In the genomic region with DNA sequence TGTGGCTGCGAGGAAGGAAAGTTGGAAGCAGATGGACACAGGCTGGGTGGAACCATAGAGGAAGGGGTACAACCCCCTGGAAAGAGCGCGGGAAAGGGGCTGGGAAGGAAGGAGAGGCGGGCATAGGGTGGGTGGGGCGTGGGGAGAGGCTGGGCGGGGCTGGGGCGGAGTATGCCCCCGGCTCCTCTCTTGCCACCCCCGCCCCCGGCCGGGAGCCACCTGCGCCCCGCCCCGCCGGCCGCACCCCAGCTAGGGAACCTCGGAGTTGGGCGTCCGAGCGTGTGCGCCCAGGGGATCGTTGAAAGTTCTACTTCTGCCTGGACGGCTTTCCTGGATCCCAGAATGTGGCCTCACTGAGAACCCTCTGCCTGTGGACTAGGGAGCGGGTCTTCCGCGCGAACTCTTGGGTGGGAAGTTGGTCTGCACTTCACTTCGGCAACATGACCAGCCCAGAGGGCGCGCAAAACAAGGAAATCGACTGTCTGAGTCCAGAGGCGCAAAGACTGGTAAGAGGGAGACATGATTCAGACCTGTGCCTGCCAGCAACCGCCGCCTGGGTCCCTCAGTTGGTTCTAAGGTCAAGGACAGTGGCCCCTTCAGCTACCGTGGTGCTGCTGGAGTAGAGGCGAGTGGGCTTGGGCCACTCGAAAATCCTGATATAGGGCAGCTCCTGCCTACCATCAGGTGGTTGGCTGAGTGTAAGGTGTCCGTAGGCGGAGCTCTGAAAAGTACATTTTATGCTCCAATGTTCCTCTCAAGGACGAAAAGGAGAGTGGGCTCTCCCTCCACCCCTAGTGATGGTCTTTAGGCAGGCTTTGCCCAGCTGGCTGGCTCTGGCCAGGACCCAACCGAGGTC, we compare ENCODE assay signal across 8 mouse cellular contexts. TPM values are rescaled to one million over a fixed set of nuclear protein-coding genes. Genes with fewer than 3 reads are reported as not detected.
DNase-seq lines count a peak whose midpoint lies in the region; ATAC-seq and TF ChIP-seq lines count a peak whose summit lies in the region.

No protein-coding gene starts in this region.

- TF ChIP-seq POLR2A in limb, embryonic 14.5 days (IDR thresholded peaks at IDR 0.05; ENCODE audit: borderline replicate concordance, extremely low read depth, insufficient read depth, insufficient read length) = no peak

- WGBS in forebrain, embryonic 13.5 days = 4% methylated on average over 36 of the region's 41 CpGs
- WGBS in hindbrain, embryonic 10.5 days = 3% methylated on average over 40 of the region's 41 CpGs
- WGBS in limb, embryonic 14.5 days = 1% methylated on average over 36 of the region's 41 CpGs
- 4% methylated on average over 35 of the region's 41 CpGs for WGBS in midbrain, embryonic 15.5 days

- intact Hi-C loops in left cerebral cortex, postnatal 14 days (cut with DNase I) = no loop called here

- peak overlapping the region; percentile 84 for H3K4me2 ChIP-seq in forebrain, embryonic 13.5 days
- H3K4me2 ChIP-seq in limb, embryonic 14.5 days (replicated peaks; ENCODE audit: low read depth, low read length, severe bottlenecking) = peak overlapping the region; percentile 98
- H3K4me2 ChIP-seq in midbrain, embryonic 15.5 days = peak overlapping the region; percentile 82

- peaks cover 23% of the 10 kb centered on the region for H3K27me3 ChIP-seq in forebrain, embryonic 13.5 days
- H3K27me3 ChIP-seq in hindbrain, embryonic 10.5 days (ENCODE audit: insufficient read depth, poor library complexity, severe bottlenecking) = peaks cover 32% of the 10 kb centered on the region
- no peaks in the 10 kb centered on the region for H3K27me3 ChIP-seq in limb, embryonic 14.5 days (ENCODE audit: control insufficient read depth, insufficient read depth, low read length)
- H3K27me3 ChIP-seq in midbrain, embryonic 15.5 days (replicated peaks) = peaks cover 27% of the 10 kb centered on the region

- H3K9me3 ChIP-seq in forebrain, embryonic 13.5 days (replicated peaks) = no peaks in the 10 kb centered on the region
- no peaks in the 10 kb centered on the region for H3K9me3 ChIP-seq in hindbrain, embryonic 10.5 days
- no peaks in the 10 kb centered on the region for H3K9me3 ChIP-seq in limb, embryonic 14.5 days (ENCODE audit: control insufficient read depth, low read length)
- no peaks in the 10 kb centered on the region for H3K9me3 ChIP-seq in midbrain, embryonic 15.5 days

- ATAC-seq in forebrain, embryonic 13.5 days = peak; percentile 42
- peak; percentile 74 for ATAC-seq in limb, embryonic 14.5 days (ENCODE audit: low FRiP score, low read depth)
- peak; percentile 64 for ATAC-seq in midbrain, embryonic 15.5 days (replicated peaks)

- H3K9ac ChIP-seq in forebrain, embryonic 13.5 days = peak overlapping the region; percentile 57
- peak overlapping the region; percentile 52 for H3K9ac ChIP-seq in limb, embryonic 14.5 days (ENCODE audit: low read depth, low read length, severe bottlenecking)
- H3K9ac ChIP-seq in midbrain, embryonic 15.5 days = peak overlapping the region; percentile 32; the same call in 1 of the 2 replicates

- no peak overlapping the region for H3K27ac ChIP-seq in forebrain, embryonic 13.5 days
- H3K27ac ChIP-seq in hindbrain, embryonic 10.5 days = peak overlapping the region; percentile 85
- H3K27ac ChIP-seq in limb, embryonic 14.5 days (replicated peaks; ENCODE audit: low read depth, low read length) = no peak overlapping the region; the same call in 1 of the 2 replicates
- H3K27ac ChIP-seq in midbrain, embryonic 15.5 days = no peak overlapping the region

- peaks cover 17% of the 10 kb centered on the region for H3K4me1 ChIP-seq in forebrain, embryonic 13.5 days
- H3K4me1 ChIP-seq in hindbrain, embryonic 10.5 days (replicated peaks) = peaks cover 53% of the 10 kb centered on the region
- peaks cover 19% of the 10 kb centered on the region for H3K4me1 ChIP-seq in limb, embryonic 14.5 days (ENCODE audit: control insufficient read depth, insufficient read depth, low read length)
- peaks cover 17% of the 10 kb centered on the region for H3K4me1 ChIP-seq in midbrain, embryonic 15.5 days

- H3K36me3 ChIP-seq in forebrain, embryonic 13.5 days (ENCODE audit: poor library complexity, severe bottlenecking) = no peaks in the 10 kb centered on the region
- no peaks in the 10 kb centered on the region for H3K36me3 ChIP-seq in hindbrain, embryonic 10.5 days
- H3K36me3 ChIP-seq in limb, embryonic 14.5 days (ENCODE audit: control insufficient read depth, insufficient read depth, low read length) = no peaks in the 10 kb centered on the region
- no peaks in the 10 kb centered on the region for H3K36me3 ChIP-seq in midbrain, embryonic 15.5 days (replicated peaks)

- H3K4me3 ChIP-seq in forebrain, embryonic 13.5 days = peak overlapping the region; percentile 47
- H3K4me3 ChIP-seq in hindbrain, embryonic 10.5 days = peak overlapping the region; percentile 69
- peak overlapping the region; percentile 51 for H3K4me3 ChIP-seq in limb, embryonic 14.5 days (replicated peaks; ENCODE audit: low read length)
- H3K4me3 ChIP-seq in midbrain, embryonic 15.5 days = peak overlapping the region; percentile 43

- peak; percentile 82 to 88 for DNase-seq in spleen, adult 18-20 months
- no peak for DNase-seq in spleen, adult 12 weeks (ENCODE audit: low spot score)
- peak; percentile 53 for DNase-seq in hindbrain, embryonic 10.5 days (ENCODE audit: low spot score)
- peak; percentile 75 for DNase-seq in limb, embryonic 14.5 days (ENCODE audit: low spot score)
- peak; percentile 83 for DNase-seq in thymus, postnatal 0 days (ENCODE audit: low spot score)
- DNase-seq in left cerebral cortex, postnatal 14 days (ENCODE audit: low spot score in 2 of 2) = no peak

RNA-seq across cellular contexts. Expression of gene Lrrfip1, which starts 54.9 kb away (rescaled TPM):
- polyA plus RNA-seq in forebrain, embryonic 13.5 days (2015; fragmentation: Nextera tagmentation; extraction: Ambion mirVana) = 21.6 and 22.1 TPM in 2 replicates
- 18.3 and 21.9 TPM in 2 replicates for polyA plus RNA-seq in hindbrain, embryonic 10.5 days (2016; fragmentation: Nextera tagmentation; extraction: Ambion mirVana)
- polyA plus RNA-seq in limb, embryonic 14.5 days (2012; rRNA removed) = 27.6 and 41.6 TPM in 2 replicates
- polyA plus RNA-seq in limb, embryonic 14.5 days (2014; fragmentation: Nextera tagmentation; extraction: Ambion mirVana) = 41.6 and 44.3 TPM in 2 replicates
- polyA plus RNA-seq in midbrain, embryonic 15.5 days (2015; fragmentation: Nextera tagmentation; extraction: Ambion mirVana) = 34.3 and 38.0 TPM in 2 replicates
- 59.8 and 61.1 TPM in 2 replicates for polyA plus RNA-seq in thymus, postnatal 0 days (2015; fragmentation: Nextera tagmentation; extraction: Ambion mirVana)
- total RNA-seq in left cerebral cortex, postnatal 14 days (2021) = 10 to 100 TPM; 73.3 to 77.0 TPM

Comparison
In these comparisons a context has a peak if more than half of its experiments do, and no peak if none do; other contexts are left out.
1. DNase-seq: peak in spleen, adult 18-20 months (2 of 2), hindbrain, embryonic 10.5 days (single experiment), limb, embryonic 14.5 days (single experiment) and thymus, postnatal 0 days (single experiment); none in spleen, adult 12 weeks (single experiment) and left cerebral cortex, postnatal 14 days (0 of 2).
2. Peak in every context shown above with its lines, with median percentiles within 50 percentile points of each other: ATAC-seq, H3K4me2 ChIP-seq, H3K4me3 ChIP-seq and H3K9ac ChIP-seq.